Mouse (Mus musculus): Measurements from ENCODE around the gene 1700037C18Rik.

- no peak for TF ChIP-seq POLR2A (IDR thresholded peaks at IDR 0.05; ENCODE audit: control insufficient read depth, low read depth, low read length)
- no peak for TF ChIP-seq CTCF (IDR thresholded peaks at IDR 0.05; ENCODE audit: control insufficient read depth, insufficient read depth, insufficient replicate concordance, low read depth, low read length)
These were observed 36.7 kb downstream of the 1700037C18Rik start for GRCm38 (mm10) chr16:3871815-3872214.

All from testis, adult 2 months (tissue).